Comparison of ENCODE assay signal across 9 mouse cellular contexts in genomic region chr10:18431546-18431945, GRCm38 (mm10).
A peak's percentile ranks its signal among the peaks of the same experiment; 100 is the strongest.
DNase-seq lines count a peak whose midpoint lies in the region; ATAC-seq and TF ChIP-seq lines count a peak whose summit lies in the region.
"Had no signal": no experiment of that assay in that cellular context is flagged by ENCODE, and none has a peak within 500 bp of the region (broad histone marks: within the 10 kb centered on the region; RNA-seq: fewer than 3 reads in every experiment).

No protein-coding gene starts in this region.

- H3K79me3 ChIP-seq in C2C12 (ENCODE audit: low read depth) = peaks cover 29% of the 10 kb centered on the region

- ATAC-seq in kidney, embryonic 16.5 days (ENCODE audit: low FRiP score, low TSS enrichment) = no peak
- ATAC-seq in intestine, embryonic 15.5 days = no peak
- ATAC-seq in megakaryocyte, adult 5-6 weeks (ENCODE audit: poor library complexity, severe bottlenecking) = no peak

- H3K4me2 ChIP-seq in kidney, embryonic 16.5 days (replicated peaks; ENCODE audit: low read depth, low read length) = peak overlapping the region; percentile 31; the same call in 1 of the 2 replicates
- peak overlapping the region; percentile 26; the same call in 1 of the 2 replicates for H3K4me2 ChIP-seq in intestine, embryonic 15.5 days (replicated peaks)

- H3K4me3 ChIP-seq in heart, adult 2 months = peak overlapping the region; percentile 52
- H3K4me3 ChIP-seq in kidney, embryonic 16.5 days (ENCODE audit: low read length) = peak overlapping the region; percentile 22
- H3K4me3 ChIP-seq in C2C12 (ENCODE audit: insufficient read depth, poor library complexity, severe bottlenecking) = peak overlapping the region; percentile 19
- no peak overlapping the region for H3K4me3 ChIP-seq in intestine, embryonic 15.5 days (replicated peaks)

- no peak for DNase-seq in heart, adult 2 months
- no peak for DNase-seq in heart, adult 18-20 months
- no peak for DNase-seq in kidney, adult 8-10 months
- DNase-seq in urinary bladder, adult 2 months (ENCODE audit: low spot score) = no peak

- TF ChIP-seq POLR2A in heart, adult 2 months (IDR thresholded peaks at IDR 0.05; ENCODE audit: insufficient read depth, low read depth, low read length) = no peak

- intact Hi-C loops in heart, adult 2 months (cut with DNase I) = loop anchor here (2.0 kb wide), 3 partner anchors 19 to 41 kb away; no protein-coding TSS in a partner anchor

- no peak overlapping the region for H3ac ChIP-seq in C2C12 (ENCODE audit: control insufficient read depth, insufficient read length, low read depth)

- peaks cover 7% of the 10 kb centered on the region for H3K9me3 ChIP-seq in kidney, embryonic 16.5 days (ENCODE audit: low read length)
- no peaks in the 10 kb centered on the region; the same call in 1 of the 2 replicates for H3K9me3 ChIP-seq in intestine, embryonic 15.5 days
- H3K9me3 ChIP-seq: liver, embryonic 15.5 days had no signal

- WGBS in heart, adult 2 months = 22% methylated on average over 3 of the region's 3 CpGs
- 26% methylated on average over 3 of the region's 3 CpGs for WGBS in kidney, embryonic 16.5 days
- 57% methylated on average over 3 of the region's 3 CpGs for WGBS in intestine, embryonic 15.5 days

- peak overlapping the region; percentile 80 for H3K27ac ChIP-seq in heart, adult 2 months
- peak overlapping the region; percentile 45; the same call in 1 of the 2 replicates for H3K27ac ChIP-seq in kidney, embryonic 16.5 days (ENCODE audit: low read length)
- H3K27ac ChIP-seq in intestine, embryonic 15.5 days = no peak overlapping the region
- H3K27ac ChIP-seq: liver, embryonic 15.5 days had no signal

- H3K36me3 ChIP-seq in heart, adult 2 months (ENCODE audit: control insufficient read depth, insufficient read depth, low read length) = no peaks in the 10 kb centered on the region
- peaks cover 9% of the 10 kb centered on the region for H3K36me3 ChIP-seq in kidney, embryonic 16.5 days (ENCODE audit: insufficient read depth, low read length)
- H3K36me3 ChIP-seq in C2C12 (ENCODE audit: control insufficient read depth, insufficient read depth) = peaks cover 6% of the 10 kb centered on the region
- no peaks in the 10 kb centered on the region for H3K36me3 ChIP-seq in intestine, embryonic 15.5 days
- H3K36me3 ChIP-seq: liver, embryonic 15.5 days had no signal

- peaks cover 13% of the 10 kb centered on the region for H3K4me1 ChIP-seq in heart, adult 2 months (ENCODE audit: control insufficient read depth, insufficient read depth, low read length)
- peaks cover 29% of the 10 kb centered on the region for H3K4me1 ChIP-seq in kidney, embryonic 16.5 days (ENCODE audit: insufficient read depth, low read length)
- H3K4me1 ChIP-seq in intestine, embryonic 15.5 days (replicated peaks) = peaks cover 7% of the 10 kb centered on the region

- TF ChIP-seq CTCF in heart, adult 2 months (IDR thresholded peaks at IDR 0.05) = no peak
- no peak for TF ChIP-seq CTCF in C2C12 (IDR thresholded peaks at IDR 0.05; ENCODE audit: control insufficient read depth, insufficient read depth, insufficient read length)

- no peak for TF ChIP-seq EP300 in heart, adult 2 months (IDR thresholded peaks at IDR 0.05; ENCODE audit: insufficient read depth, low read depth, low read length)

- H3K79me2 ChIP-seq in heart, adult 2 months (replicated peaks; ENCODE audit: control insufficient read depth, insufficient read depth, low read length) = 0 out of 2 replicates have a peak, but pooled peaks cover 4% of the 10 kb centered on the region
- H3K79me2 ChIP-seq in C2C12 (ENCODE audit: control insufficient read depth, insufficient read depth) = peaks cover 57% of the 10 kb centered on the region

- peak overlapping the region; percentile 35; the same call in 1 of the 2 replicates for H3K9ac ChIP-seq in heart, adult 2 months (ENCODE audit: low read depth, low read length)
- peak overlapping the region; percentile 38; the same call in 1 of the 2 replicates for H3K9ac ChIP-seq in kidney, embryonic 16.5 days (replicated peaks; ENCODE audit: low read length)
- no peak overlapping the region for H3K9ac ChIP-seq in intestine, embryonic 15.5 days
- H3K9ac ChIP-seq: liver, embryonic 15.5 days had no signal

- H3K27me3 ChIP-seq in heart, adult 2 months (ENCODE audit: control insufficient read depth, insufficient read depth, low read length) = no peaks in the 10 kb centered on the region
- H3K27me3 ChIP-seq in kidney, embryonic 16.5 days (ENCODE audit: insufficient read depth, low read length) = no peaks in the 10 kb centered on the region
- H3K27me3 ChIP-seq in C2C12 (ENCODE audit: control insufficient read depth, insufficient read depth, insufficient read length) = no peaks in the 10 kb centered on the region
- H3K27me3 ChIP-seq in intestine, embryonic 15.5 days (replicated peaks) = no peaks in the 10 kb centered on the region

TF ChIP-seq in C2C12, 6 proteins besides CTCF, POLR2A, EP300 and RAD21:
- no peak for TF ChIP-seq CEBPB (IDR thresholded peaks at IDR 0.05; ENCODE audit: low read depth)
- no peak for TF ChIP-seq FOSL1 (IDR thresholded peaks at IDR 0.05; ENCODE audit: insufficient read depth, low read length, poor library complexity, severe bottlenecking)
- TF ChIP-seq MYOG (IDR thresholded peaks at IDR 0.05; ENCODE audit: control insufficient read depth, extremely low read depth, insufficient read length) = no peak
- TF ChIP-seq MAX (IDR thresholded peaks at IDR 0.05) = no peak
- no peak for TF ChIP-seq USF1 (IDR thresholded peaks at IDR 0.05; ENCODE audit: low read depth)
- no peak for TF ChIP-seq MYOD1 (IDR thresholded peaks at IDR 0.05; ENCODE audit: control insufficient read depth, insufficient read length, low read depth)
